Mouse (Mus musculus) stomach, embryonic 14.5 days (tissue): ENCODE data around the gene Tmem95. TPM values are rescaled to one million over a fixed set of nuclear protein-coding genes. Genes with fewer than 3 reads are reported as not detected.
A peak's percentile ranks its signal among the peaks of the same experiment; 100 is the strongest.

Source experiments
- ATAC-seq: fragments of 200-750 bp; cut with Nextera tagmentation; 2 replicates; pipeline ENCODE4 v1.8.0; 2017; ENCODE audit warnings: low read depth, moderate TSS enrichment; ENCODE audit not compliant: insufficient number of reproducible peaks, insufficient read depth, low FRiP score
- H3K27ac ChIP-seq: fragments of 300-500 bp; sonication (generic); 2 replicates; pipeline ENCODE4 v1.5.1; 2014; ENCODE audit warnings: mild to moderate bottlenecking, low read length, moderate library complexity, mixed read lengths
- H3K27me3 ChIP-seq: fragments of 300-500 bp; sonication (generic); 2 replicates; pipeline ENCODE4 v1.6.1; 2014; ENCODE audit warnings: low read length, control low read depth, mixed read lengths; ENCODE audit not compliant: control insufficient read depth, insufficient read depth
- H3K36me3 ChIP-seq: fragments of 300-500 bp; sonication (generic); 2 replicates; pipeline ENCODE4 v1.6.1; 2014; ENCODE audit warnings: mild to moderate bottlenecking, control low read depth, low read length, moderate library complexity, mixed read lengths; ENCODE audit not compliant: control insufficient read depth, insufficient read depth
- H3K4me1 ChIP-seq: fragments of 300-500 bp; sonication (generic); 2 replicates; pipeline ENCODE4 v1.6.1; 2014; ENCODE audit warnings: low read length, control low read depth, mixed read lengths; ENCODE audit not compliant: control insufficient read depth, insufficient read depth
- H3K4me2 ChIP-seq: fragments of 300-500 bp; sonication (generic); replicated peaks from 2 replicates; pipeline ENCODE4 v1.6.1; 2014; ENCODE audit warnings: low read depth, low read length, control low read depth
- H3K4me3 ChIP-seq: fragments of 300-500 bp; sonication (generic); 2 replicates; pipeline ENCODE4 v1.5.1; 2014; ENCODE audit warnings: low read depth, low read length, control low read depth
- H3K9ac ChIP-seq: fragments of 300-500 bp; sonication (generic); replicated peaks from 2 replicates; pipeline ENCODE4 v1.6.1; 2014; ENCODE audit warnings: low read depth, mild to moderate bottlenecking, control low read depth, low read length, moderate library complexity, mixed read lengths
- H3K9me3 ChIP-seq: fragments of 300-500 bp; sonication (generic); 2 replicates; pipeline ENCODE4 v1.6.1; 2016; ENCODE audit warnings: low read depth, low read length, control low read depth; ENCODE audit not compliant: control insufficient read depth
- WGBS: fragments of 180-500 bp; shearing (Covaris S2); extraction: QIAGEN DNeasy Blood & Tissue Kit; methylation state at CpG from one replicate; pipeline ENCODE4 v1.1.7; 2014; 5-methylcytosine and 5-hydroxymethylcytosine counted together
- polyA plus RNA-seq: library from polyadenylated mRNA; unstranded; fragments of >200 nt; fragmentation: Nextera tagmentation; extraction: Ambion mirVana; gene quantifications from 2 replicates; pipeline ENCODE4 v1.2.1, GENCODE M21; 2014

Gene Tmem95
- polyA plus RNA-seq, 1 experiment from 2014 or later: not detected

GRCm38 (mm10) chr11:69850754-69851153 lies 27.1 kb downstream of the Tmem95 start:
- 66% methylated on average over 8 of the region's 8 CpGs for WGBS
- Histone ChIP-seq H3K4me1 (peaks cover 11% of the 10 kb centered on the region), H3K4me2 (no peak overlapping the region), H3K27ac (no peak overlapping the region), H3K9me3 (no peaks in the 10 kb centered on the region), H3K9ac (no peak overlapping the region), H3K4me3 (no peak overlapping the region), H3K36me3 (peaks cover 28% of the 10 kb centered on the region; the same call in 1 of the 2 replicates), H3K27me3 (no peaks in the 10 kb centered on the region)
- ATAC-seq: no peak

- ATAC-seq: no peak
- H3K4me3 ChIP-seq: no peak overlapping the region
- H3K4me2 ChIP-seq: no peak overlapping the region
- H3K27ac ChIP-seq: no peak overlapping the region
- H3K9ac ChIP-seq: no peak overlapping the region
- H3K27me3 ChIP-seq: no peaks in the 10 kb centered on the region
- no peaks in the 10 kb centered on the region for H3K9me3 ChIP-seq
- 90% methylated on average over 15 of the region's 15 CpGs for WGBS
- H3K36me3 ChIP-seq: peaks cover 28% of the 10 kb centered on the region; the same call in 1 of the 2 replicates
- peaks cover 18% of the 10 kb centered on the region for H3K4me1 ChIP-seq
These were observed 27.9 kb downstream of the Tmem95 start for GRCm38 (mm10) chr11:69849884-69850283.

GRCm38 (mm10) chr11:69849128-69849527 lies 28.7 kb downstream of the Tmem95 start:
- no peak overlapping the region for H3K27ac ChIP-seq

GRCm38 (mm10) chr11:69848021-69848420 lies 29.8 kb downstream of the Tmem95 start:
- no peak overlapping the region for H3K27ac ChIP-seq
- 92% methylated on average over 6 of the region's 6 CpGs for WGBS
- peak overlapping the region; percentile 89 for H3K4me2 ChIP-seq
- no peaks in the 10 kb centered on the region for H3K27me3 ChIP-seq
- H3K4me3 ChIP-seq: no peak overlapping the region
- H3K9me3 ChIP-seq: no peaks in the 10 kb centered on the region
- H3K4me1 ChIP-seq: peaks cover 18% of the 10 kb centered on the region
- no peak overlapping the region for H3K9ac ChIP-seq
- no peak for ATAC-seq
- H3K36me3 ChIP-seq: peaks cover 28% of the 10 kb centered on the region; the same call in 1 of the 2 replicates

More at GRCm38 (mm10) chr11:69849128-69849527, 28.7 kb downstream of the Tmem95 start:
- no peak overlapping the region for H3K4me2 ChIP-seq
- ATAC-seq: no peak
- no peaks in the 10 kb centered on the region for H3K9me3 ChIP-seq
- no peak overlapping the region for H3K9ac ChIP-seq
- peaks cover 18% of the 10 kb centered on the region for H3K4me1 ChIP-seq
- peaks cover 28% of the 10 kb centered on the region; the same call in 1 of the 2 replicates for H3K36me3 ChIP-seq
- H3K27me3 ChIP-seq: no peaks in the 10 kb centered on the region
- WGBS: 89% methylated on average over 9 of the region's 9 CpGs
- H3K4me3 ChIP-seq: no peak overlapping the region

- H3K36me3 ChIP-seq: peaks cover 28% of the 10 kb centered on the region; the same call in 1 of the 2 replicates
- H3K9ac ChIP-seq: peak overlapping the region; percentile 82
- peak overlapping the region; percentile 82 for H3K4me3 ChIP-seq
- peak overlapping the region; percentile 89 for H3K4me2 ChIP-seq
- peak overlapping the region; percentile 96 for H3K27ac ChIP-seq
- H3K4me1 ChIP-seq: peaks cover 18% of the 10 kb centered on the region
- H3K9me3 ChIP-seq: no peaks in the 10 kb centered on the region
- H3K27me3 ChIP-seq: no peaks in the 10 kb centered on the region
- peak; percentile 38 for ATAC-seq
- 10% methylated on average over 37 of the region's 37 CpGs for WGBS
These were observed 30.8 kb downstream of the Tmem95 start for GRCm38 (mm10) chr11:69846738-69847688.

- 2% methylated on average over 37 of the region's 38 CpGs for WGBS
- H3K4me2 ChIP-seq: peak within 1 kb of the TSS; percentile 89
- peak within 1 kb of the TSS; percentile 96 for H3K27ac ChIP-seq
These were observed 31.6 kb downstream of the Tmem95 start, which contains the start of gene Plscr3 for GRCm38 (mm10) chr11:69846198-69846680. Gene Plscr3, plus strand, starts transcription at chr11:69846376.

GRCm38 (mm10) chr11:69838714-69839104 lies 39.1 kb downstream of the Tmem95 start:
- Histone ChIP-seq H3K36me3 (0 out of 2 replicates have a peak, but pooled peaks cover 2% of the 10 kb centered on the region), H3K4me2 (peak overlapping the region; percentile 64), H3K27me3 (no peaks in the 10 kb centered on the region), H3K4me3 (peak overlapping the region; percentile 74), H3K4me1 (peaks cover 27% of the 10 kb centered on the region), H3K27ac (peak overlapping the region; percentile 62), H3K9me3 (no peaks in the 10 kb centered on the region), H3K9ac (peak overlapping the region; percentile 22; the same call in 1 of the 2 replicates)
- WGBS: 2% methylated on average over 7 of the region's 7 CpGs
- ATAC-seq: no peak

More at GRCm38 (mm10) chr11:69846198-69846680, 31.6 kb downstream of the Tmem95 start, which contains the start of gene Plscr3:
- Histone ChIP-seq H3K9ac (peak within 1 kb of the TSS; percentile 82), H3K4me1 (peaks cover 18% of the 10 kb centered on the region), H3K4me3 (peak within 1 kb of the TSS; percentile 82), H3K27me3 (no peaks in the 10 kb centered on the region), H3K9me3 (no peaks in the 10 kb centered on the region), H3K36me3 (peaks cover 22% of the 10 kb centered on the region; the same call in 1 of the 2 replicates)
- peak; percentile 93 for ATAC-seq

GRCm38 (mm10) chr11:69837952-69838713 lies 39.7 kb downstream of the Tmem95 start, which contains the start of gene Tmem256:
Gene Tmem256, plus strand, starts transcription at chr11:69838514.
- Histone ChIP-seq H3K27ac (peak within 1 kb of the TSS; percentile 89), H3K9me3 (no peaks in the 10 kb centered on the region), H3K36me3 (peaks cover 6% of the 10 kb centered on the region; the same call in 1 of the 2 replicates), H3K4me1 (peaks cover 28% of the 10 kb centered on the region), H3K4me3 (peak within 1 kb of the TSS; percentile 74), H3K27me3 (no peaks in the 10 kb centered on the region), H3K9ac (peak within 1 kb of the TSS; percentile 69), H3K4me2 (peak within 1 kb of the TSS; percentile 64)
- WGBS: 0% methylated on average over 34 of the region's 34 CpGs
- ATAC-seq: peak; percentile 90
